Mouse (Mus musculus) stomach, embryonic 15.5 days (tissue): ENCODE measurements at regions not wholly inside any gene's neighbourhood (a gene's known extent, or its start where the extent isn't known, plus 50 kb on each side); places are given as distances from the start of the nearest gene placed in this dataset.

Experiments used
- ATAC-seq: fragments of 200-750 bp; cut with Nextera tagmentation; 2 replicates; pipeline ENCODE4 v1.8.0; 2017; ENCODE audit warnings: low read depth, moderate number of reproducible peaks, moderate TSS enrichment; ENCODE audit not compliant: insufficient read depth, low FRiP score
- H3K27ac ChIP-seq: fragments of 300-500 bp; sonication (generic); 2 replicates; pipeline ENCODE4 v1.5.1; 2015; ENCODE audit warnings: mild to moderate bottlenecking, inconsistent platforms
- H3K27me3 ChIP-seq: fragments of 300-500 bp; sonication (generic); replicated peaks from 2 replicates; pipeline ENCODE4 v1.6.1; 2015; ENCODE audit warnings: inconsistent platforms
- H3K36me3 ChIP-seq: fragments of 300-500 bp; sonication (generic); 2 replicates; pipeline ENCODE4 v1.6.1; 2015; ENCODE audit warnings: inconsistent platforms
- H3K4me1 ChIP-seq: fragments of 300-500 bp; sonication (generic); 2 replicates; pipeline ENCODE4 v1.6.1; 2015; ENCODE audit warnings: inconsistent platforms
- H3K4me2 ChIP-seq: fragments of 300-500 bp; sonication (generic); 2 replicates; pipeline ENCODE4 v1.6.1; 2015; ENCODE audit warnings: mild to moderate bottlenecking, inconsistent platforms
- H3K4me3 ChIP-seq: fragments of 300-500 bp; sonication (generic); replicated peaks from 2 replicates; pipeline ENCODE4 v1.5.1; 2015; ENCODE audit warnings: inconsistent platforms
- H3K9ac ChIP-seq: fragments of 300-500 bp; sonication (generic); 2 replicates; pipeline ENCODE4 v1.6.1; 2015; ENCODE audit warnings: inconsistent platforms
- H3K9me3 ChIP-seq: fragments of 300-500 bp; sonication (generic); 2 replicates; pipeline ENCODE4 v1.6.1; 2016; ENCODE audit warnings: inconsistent platforms
- WGBS: fragments of 180-500 bp; shearing (Covaris S2); methylation state at CpG from one replicate; pipeline ENCODE4 v1.1.7; 2015; 5-methylcytosine and 5-hydroxymethylcytosine counted together

GRCm38 (mm10) chr17:50443376-50444022 lies 65.7 kb upstream of the Plcl2 start:
- no peaks in the 10 kb centered on the region for H3K36me3 ChIP-seq
- H3K4me1 ChIP-seq: no peaks in the 10 kb centered on the region
- no peak overlapping the region for H3K27ac ChIP-seq
- H3K4me2 ChIP-seq: no peak overlapping the region
- 63% methylated on average over 6 of the region's 6 CpGs for WGBS
- ATAC-seq: no peak
- no peak overlapping the region for H3K9ac ChIP-seq
- no peaks in the 10 kb centered on the region for H3K27me3 ChIP-seq
- H3K4me3 ChIP-seq: no peak overlapping the region
- no peaks in the 10 kb centered on the region for H3K9me3 ChIP-seq

GRCm38 (mm10) chr17:50444023-50444389 lies 65.2 kb upstream of the Plcl2 start:
- Histone ChIP-seq H3K9ac (no peak overlapping the region), H3K36me3 (no peaks in the 10 kb centered on the region), H3K27me3 (no peaks in the 10 kb centered on the region), H3K4me1 (no peaks in the 10 kb centered on the region), H3K4me3 (no peak overlapping the region), H3K4me2 (no peak overlapping the region), H3K9me3 (no peaks in the 10 kb centered on the region), H3K27ac (no peak overlapping the region)
- no peak for ATAC-seq
- WGBS: 59% methylated on average over 1 of the region's 1 CpGs

- Histone ChIP-seq H3K4me3 (no peak overlapping the region), H3K4me1 (0 out of 2 replicates have a peak, but pooled peaks cover 2% of the 10 kb centered on the region), H3K27me3 (no peaks in the 10 kb centered on the region), H3K27ac (no peak overlapping the region), H3K36me3 (no peaks in the 10 kb centered on the region), H3K9me3 (no peaks in the 10 kb centered on the region), H3K9ac (no peak overlapping the region), H3K4me2 (no peak overlapping the region)
- 52% methylated on average over 6 of the region's 6 CpGs for WGBS
- ATAC-seq: no peak
These were observed 60.5 kb upstream of the Plcl2 start for GRCm38 (mm10) chr17:50448693-50449092.

GRCm38 (mm10) chr17:50451606-50452005 lies 57.6 kb upstream of the Plcl2 start:
- Histone ChIP-seq H3K9ac (no peak overlapping the region), H3K4me2 (no peak overlapping the region), H3K4me1 (0 out of 2 replicates have a peak, but pooled peaks cover 2% of the 10 kb centered on the region), H3K27me3 (no peaks in the 10 kb centered on the region), H3K27ac (no peak overlapping the region), H3K36me3 (no peaks in the 10 kb centered on the region), H3K4me3 (no peak overlapping the region), H3K9me3 (no peaks in the 10 kb centered on the region)
- WGBS: 67% methylated on average over 3 of the region's 3 CpGs
- ATAC-seq: no peak

GRCm38 (mm10) chr17:50453524-50453923 lies 55.7 kb upstream of the Plcl2 start:
- no peak overlapping the region for H3K9ac ChIP-seq
- no peak for ATAC-seq
- H3K36me3 ChIP-seq: no peaks in the 10 kb centered on the region
- H3K27me3 ChIP-seq: no peaks in the 10 kb centered on the region
- no peak overlapping the region for H3K4me3 ChIP-seq
- H3K27ac ChIP-seq: no peak overlapping the region
- H3K4me2 ChIP-seq: no peak overlapping the region
- H3K9me3 ChIP-seq: no peaks in the 10 kb centered on the region
- 0 out of 2 replicates have a peak, but pooled peaks cover 2% of the 10 kb centered on the region for H3K4me1 ChIP-seq

- no peaks in the 10 kb centered on the region for H3K9me3 ChIP-seq
- ATAC-seq: no peak
These were observed 55.2 kb upstream of the Plcl2 start for GRCm38 (mm10) chr17:50453956-50454355.

GRCm38 (mm10) chr17:50454917-50455316 lies 54.3 kb upstream of the Plcl2 start:
- H3K4me1 ChIP-seq: 0 out of 2 replicates have a peak, but pooled peaks cover 2% of the 10 kb centered on the region
- no peak overlapping the region for H3K27ac ChIP-seq
- H3K27me3 ChIP-seq: no peaks in the 10 kb centered on the region
- no peak overlapping the region for H3K4me3 ChIP-seq
- H3K4me2 ChIP-seq: no peak overlapping the region
- no peak for ATAC-seq
- no peak overlapping the region for H3K9ac ChIP-seq
- H3K9me3 ChIP-seq: no peaks in the 10 kb centered on the region
- WGBS: 79% methylated on average over 5 of the region's 5 CpGs
- H3K36me3 ChIP-seq: no peaks in the 10 kb centered on the region

More at GRCm38 (mm10) chr17:50453956-50454355, 55.2 kb upstream of the Plcl2 start:
- Histone ChIP-seq H3K36me3 (no peaks in the 10 kb centered on the region), H3K4me2 (no peak overlapping the region), H3K27me3 (no peaks in the 10 kb centered on the region), H3K4me1 (0 out of 2 replicates have a peak, but pooled peaks cover 2% of the 10 kb centered on the region), H3K27ac (no peak overlapping the region), H3K4me3 (no peak overlapping the region), H3K9ac (no peak overlapping the region)
- WGBS: 71% methylated on average over 5 of the region's 5 CpGs

GRCm38 (mm10) chr17:50455719-50456118 lies 53.5 kb upstream of the Plcl2 start:
- 0 out of 2 replicates have a peak, but pooled peaks cover 2% of the 10 kb centered on the region for H3K4me1 ChIP-seq
- no peak for ATAC-seq
- H3K9me3 ChIP-seq: no peaks in the 10 kb centered on the region
- H3K9ac ChIP-seq: no peak overlapping the region
- no peaks in the 10 kb centered on the region for H3K36me3 ChIP-seq
- no peak overlapping the region for H3K27ac ChIP-seq
- H3K27me3 ChIP-seq: no peaks in the 10 kb centered on the region
- 88% methylated on average over 10 of the region's 10 CpGs for WGBS
- H3K4me2 ChIP-seq: no peak overlapping the region
- no peak overlapping the region for H3K4me3 ChIP-seq

GRCm38 (mm10) chr17:50457053-50457697 lies 52.0 kb upstream of the Plcl2 start:
- no peak for ATAC-seq
- no peaks in the 10 kb centered on the region for H3K36me3 ChIP-seq
- H3K4me3 ChIP-seq: no peak overlapping the region
- 74% methylated on average over 6 of the region's 6 CpGs for WGBS
- H3K27ac ChIP-seq: no peak overlapping the region
- H3K9me3 ChIP-seq: no peaks in the 10 kb centered on the region
- H3K27me3 ChIP-seq: no peaks in the 10 kb centered on the region
- H3K4me2 ChIP-seq: no peak overlapping the region
- H3K4me1 ChIP-seq: 0 out of 2 replicates have a peak, but pooled peaks cover under 1% of the 10 kb centered on the region
- no peak overlapping the region for H3K9ac ChIP-seq

GRCm38 (mm10) chr17:50458232-50458631 lies 51.0 kb upstream of the Plcl2 start:
- Histone ChIP-seq H3K4me3 (no peak overlapping the region), H3K9me3 (no peaks in the 10 kb centered on the region), H3K27ac (no peak overlapping the region), H3K36me3 (no peaks in the 10 kb centered on the region), H3K27me3 (no peaks in the 10 kb centered on the region), H3K9ac (no peak overlapping the region), H3K4me2 (no peak overlapping the region), H3K4me1 (no peaks in the 10 kb centered on the region)
- ATAC-seq: no peak
- WGBS: 76% methylated on average over 4 of the region's 4 CpGs
